Mouse (Mus musculus) cerebellum, postnatal 36 days (tissue): ENCODE measurements at regions not wholly inside any gene's neighbourhood (a gene's known extent, or its start where the extent isn't known, plus 50 kb on each side); places are given as distances from the start of the nearest gene placed in this dataset.

Experiments used
- DNase-seq, 2 experiments: peaks; one replicate each; pipeline ENCODE4 v3.0.0; 2021 to 2022; ENCODE audit warnings: mixed read lengths in 2 of 2

DNA sequence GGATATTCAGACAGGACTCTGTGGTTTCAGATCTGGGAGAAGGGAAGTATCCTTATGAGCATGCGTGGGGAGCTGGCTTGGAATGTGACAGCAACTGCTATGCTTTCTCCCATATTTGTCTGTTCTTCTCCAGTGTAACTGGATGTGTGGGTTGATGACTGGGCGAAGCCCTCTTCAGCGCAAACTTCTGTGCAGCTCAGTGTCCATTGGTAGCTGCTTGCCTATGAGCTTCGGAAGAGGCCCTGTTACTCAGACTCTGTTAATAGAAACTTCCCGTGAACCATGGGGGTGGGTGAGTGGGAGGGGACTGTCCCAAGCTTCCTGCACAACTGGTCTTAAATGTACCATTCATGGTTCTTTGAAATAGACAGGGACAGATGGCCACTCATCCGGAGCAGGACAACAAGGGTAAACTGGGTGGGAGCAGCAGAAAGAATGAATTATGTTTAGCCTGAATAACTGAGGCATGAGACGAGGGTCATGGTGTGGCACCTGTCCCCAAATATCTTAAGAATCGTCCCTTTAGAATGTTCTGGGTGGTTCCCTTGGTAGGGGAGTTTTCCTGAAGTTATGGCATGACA is 141.1 kb upstream of the Plxnc1 start:
- DNase-seq = no peak

DNA sequence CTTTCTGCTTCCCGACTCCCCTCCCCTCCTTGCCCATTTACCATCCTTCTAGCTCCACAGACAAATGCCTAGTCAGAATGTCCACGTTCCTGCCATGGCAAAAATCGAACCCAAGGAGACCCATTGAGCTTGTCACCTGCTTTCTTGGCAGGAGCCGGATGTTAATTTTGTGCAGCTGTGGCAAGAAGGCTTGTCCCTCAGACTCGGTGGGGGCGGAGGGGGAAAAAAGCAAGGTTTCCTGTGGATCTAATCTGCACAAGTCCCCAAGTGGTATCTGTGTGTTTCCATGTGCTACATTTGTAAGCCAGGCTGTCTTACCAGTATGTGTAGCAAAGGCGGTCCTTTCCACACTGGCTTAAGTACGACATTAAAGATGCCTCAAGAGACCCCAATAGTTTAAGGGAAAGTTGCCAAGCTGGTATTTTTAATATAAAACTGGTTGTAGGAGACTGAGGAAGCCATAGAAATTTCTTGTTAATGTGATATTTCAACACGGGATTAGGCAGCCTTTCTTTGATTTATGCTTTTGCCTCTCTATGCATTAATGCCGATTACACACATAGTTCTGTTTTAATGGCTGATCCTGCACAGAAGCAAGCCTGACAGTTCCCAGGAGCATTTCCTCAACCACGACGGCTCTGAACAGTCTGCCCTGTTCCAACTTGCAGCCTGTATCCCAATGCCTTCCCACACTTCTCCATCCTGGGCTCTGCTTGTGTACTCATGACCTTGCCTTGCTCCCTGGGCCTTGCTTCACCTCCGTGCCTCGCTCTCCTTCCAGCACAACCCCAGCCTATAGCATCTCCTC is 138.9 kb upstream of the Plxnc1 start:
- no peak for DNase-seq

DNA sequence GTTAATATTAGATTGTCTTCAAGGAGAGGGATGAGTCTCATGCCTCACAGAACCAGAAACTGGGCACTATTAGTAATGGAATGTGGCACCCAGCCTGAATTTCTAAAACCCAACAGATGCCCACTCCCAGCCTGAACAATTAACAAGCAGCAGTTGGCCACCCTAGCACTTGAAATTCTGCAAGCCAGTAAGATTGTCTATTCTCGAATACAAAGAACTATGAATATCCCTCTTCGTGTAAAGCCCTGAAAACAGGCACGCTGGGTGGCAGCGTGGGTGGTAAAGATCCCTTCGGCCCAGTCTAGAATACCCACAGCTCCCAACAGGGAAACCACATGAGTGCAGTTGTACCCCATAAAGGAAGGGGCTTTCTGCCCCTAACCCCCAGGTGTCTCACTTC is 138.0 kb upstream of the Plxnc1 start:
- DNase-seq = no peak

DNA sequence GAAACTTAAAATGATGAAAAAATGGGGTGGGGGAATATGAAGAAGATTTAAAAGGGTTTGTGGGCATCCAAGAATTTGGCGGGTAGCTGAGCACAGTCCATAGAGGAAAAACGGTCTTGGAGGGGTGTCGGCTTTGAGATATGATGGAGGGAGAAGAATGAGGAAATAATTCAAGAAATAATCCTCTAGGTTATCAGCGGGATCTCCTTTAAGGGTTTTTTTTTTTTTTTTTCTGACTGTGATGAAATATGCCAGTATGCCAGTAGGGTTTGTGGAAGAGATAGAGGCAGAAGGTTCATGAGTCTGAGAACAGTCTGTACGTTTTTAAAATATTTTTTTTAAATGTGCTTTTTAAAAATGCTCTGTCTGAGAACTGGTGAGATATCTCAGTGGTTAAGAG is 135.3 kb upstream of the Plxnc1 start:
- no peak for DNase-seq

DNA sequence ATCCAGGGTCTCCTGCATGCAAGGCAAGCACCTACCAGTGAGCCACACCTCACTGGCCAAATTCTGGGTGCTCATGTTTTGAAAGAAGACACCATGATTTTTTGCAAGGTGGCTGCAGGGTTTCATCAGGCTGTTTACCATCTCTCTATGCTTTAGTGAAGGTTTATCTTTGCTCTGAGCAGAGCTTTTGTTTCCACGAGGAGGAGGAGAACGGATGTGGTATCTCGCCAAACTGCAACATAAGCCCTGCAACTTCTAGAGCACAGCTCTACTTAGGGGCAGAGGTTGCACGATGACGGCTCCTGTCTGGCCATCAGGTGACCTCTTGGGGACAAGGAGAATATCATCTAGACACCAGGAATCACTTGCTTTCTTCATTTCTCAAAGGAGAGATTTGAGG is 131.8 kb upstream of the Plxnc1 start:
- DNase-seq = no peak

DNA sequence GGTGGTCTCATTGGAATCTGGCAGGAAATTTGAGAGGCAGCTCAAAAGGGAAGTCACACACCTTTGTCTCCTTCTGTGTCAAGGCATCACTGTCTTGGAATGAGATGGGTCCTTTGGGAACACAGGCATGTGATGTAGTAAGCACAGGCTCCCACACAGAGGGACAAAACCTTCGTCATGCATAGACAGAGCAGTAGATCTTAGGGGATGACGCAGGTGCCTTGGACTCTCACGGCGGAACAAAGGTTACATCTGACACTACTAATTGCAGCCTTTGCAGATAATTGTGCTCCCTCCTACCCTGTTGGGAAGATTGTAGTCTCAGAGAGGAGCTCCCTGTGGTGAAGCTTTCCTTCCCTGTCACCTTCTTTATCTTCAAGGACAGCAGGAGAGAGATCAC is 131.3 kb upstream of the Plxnc1 start:
- DNase-seq = no peak

DNA sequence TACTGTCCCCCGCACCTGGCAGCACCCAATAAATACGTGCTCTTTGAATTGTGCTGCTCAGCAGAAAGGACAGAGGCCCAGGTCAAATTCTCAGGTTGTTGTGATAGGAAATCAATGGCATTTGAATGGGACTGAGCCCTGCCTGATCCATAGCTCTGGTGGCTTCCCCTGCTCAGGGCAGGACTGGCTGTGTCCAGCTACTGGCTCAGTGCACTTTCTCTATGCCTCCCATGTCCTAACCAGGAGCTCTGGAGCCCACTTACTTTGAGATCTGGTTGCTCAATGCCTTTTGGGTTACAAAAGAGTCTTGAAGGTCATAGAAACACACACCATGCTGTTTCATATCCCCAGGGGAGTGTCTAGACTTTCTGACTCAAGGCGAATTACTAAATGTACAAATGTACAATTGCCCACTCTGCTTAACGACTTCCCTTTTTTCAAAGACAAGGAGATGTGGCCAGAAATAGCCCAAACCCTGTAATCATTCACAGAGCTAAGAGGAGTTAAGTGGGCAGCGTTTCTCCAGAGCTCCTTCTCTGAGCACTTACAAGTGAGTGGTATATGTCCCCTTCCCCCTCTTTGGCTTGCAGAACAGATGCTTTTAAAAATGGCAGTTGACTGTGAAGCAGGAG is 130.4 kb upstream of the Plxnc1 start:
- DNase-seq = no peak

DNA sequence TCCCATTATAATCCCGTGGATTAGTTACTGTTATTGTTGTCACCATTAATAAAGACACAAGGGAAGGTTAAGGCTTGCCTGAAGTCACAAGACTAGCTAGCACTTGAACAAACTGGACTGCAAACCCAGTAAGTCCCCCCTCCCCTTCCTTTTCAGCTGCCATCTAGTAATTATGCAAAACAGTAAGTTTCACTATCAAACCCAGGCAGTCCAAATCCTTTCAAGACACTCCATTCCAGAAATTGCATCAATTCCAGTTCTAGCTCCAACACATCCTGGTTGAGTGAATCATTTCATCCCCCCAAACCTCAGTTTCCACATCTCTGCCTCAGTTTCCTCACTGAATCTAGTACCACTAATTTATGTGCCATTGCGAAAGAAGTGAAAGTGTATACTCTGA is 129.7 kb upstream of the Plxnc1 start:
- DNase-seq = no peak

DNA sequence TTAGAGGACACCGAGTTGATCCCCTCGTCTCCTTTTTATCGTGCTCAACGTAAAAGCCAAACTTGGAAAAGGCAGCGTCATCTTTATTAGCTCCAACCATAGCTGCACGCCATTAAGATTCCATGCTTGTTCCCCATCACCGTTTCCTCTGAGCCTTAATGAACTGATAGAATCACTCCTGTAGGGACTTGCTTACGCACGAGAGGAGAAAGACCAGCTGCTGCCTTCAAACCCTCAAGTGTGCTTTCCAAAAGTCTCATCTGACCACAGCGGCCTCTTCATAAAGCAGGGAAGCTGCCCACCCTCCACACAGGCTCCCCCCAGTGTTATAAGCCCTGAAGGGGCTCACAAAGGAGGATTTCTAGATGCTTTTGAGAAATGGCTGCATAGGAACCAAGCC is 123.3 kb upstream of the Plxnc1 start:
- no peak for DNase-seq

DNA sequence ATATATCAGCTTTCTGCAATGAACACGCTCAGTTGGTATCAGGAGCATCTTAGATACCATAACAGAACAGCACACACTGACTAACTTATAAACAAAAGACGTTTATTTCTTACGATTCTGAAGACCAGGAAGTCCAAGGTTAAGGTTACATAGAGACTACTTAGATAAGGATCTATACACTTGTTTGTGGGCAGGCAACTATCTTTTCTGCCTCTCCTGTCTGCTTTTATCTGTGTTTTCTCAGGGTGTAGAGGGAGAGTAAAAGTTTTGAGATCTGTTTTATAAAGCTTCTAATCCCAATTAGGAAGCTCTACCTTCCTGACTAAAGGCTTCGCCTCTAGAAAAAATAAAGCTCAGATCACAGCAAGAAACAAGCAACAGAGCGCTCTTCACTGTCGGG is 122.1 kb upstream of the Plxnc1 start:
- DNase-seq = no peak

DNA sequence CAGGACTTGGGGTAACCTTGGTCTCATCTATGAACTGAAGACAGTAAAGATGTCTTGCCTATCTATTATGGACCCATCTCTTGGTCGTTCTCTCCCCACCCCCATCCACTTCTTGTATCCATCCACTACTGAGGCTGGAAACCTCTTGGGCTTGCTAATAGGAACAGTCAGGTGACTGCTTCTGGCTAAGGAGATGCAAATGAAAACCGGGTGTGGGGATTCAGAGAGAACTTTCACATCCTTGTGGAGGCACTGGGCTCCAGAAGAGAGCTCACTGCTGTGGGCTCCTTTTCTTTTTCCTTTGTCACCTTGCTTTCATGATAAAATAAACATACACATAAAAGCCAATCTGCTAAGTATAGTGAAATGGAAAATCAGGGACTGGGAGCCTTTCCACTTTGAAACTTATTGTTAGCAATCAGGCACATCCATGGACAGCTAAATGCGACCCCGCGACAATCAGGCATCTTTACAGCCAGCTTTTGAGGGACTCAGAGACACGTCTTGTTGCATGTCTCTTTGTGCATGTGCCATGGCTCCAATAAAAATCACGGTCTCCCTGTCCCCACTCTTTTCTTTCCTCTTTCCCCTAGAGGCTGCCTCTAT is 115.0 kb upstream of the Plxnc1 start:
- DNase-seq = no peak

DNA sequence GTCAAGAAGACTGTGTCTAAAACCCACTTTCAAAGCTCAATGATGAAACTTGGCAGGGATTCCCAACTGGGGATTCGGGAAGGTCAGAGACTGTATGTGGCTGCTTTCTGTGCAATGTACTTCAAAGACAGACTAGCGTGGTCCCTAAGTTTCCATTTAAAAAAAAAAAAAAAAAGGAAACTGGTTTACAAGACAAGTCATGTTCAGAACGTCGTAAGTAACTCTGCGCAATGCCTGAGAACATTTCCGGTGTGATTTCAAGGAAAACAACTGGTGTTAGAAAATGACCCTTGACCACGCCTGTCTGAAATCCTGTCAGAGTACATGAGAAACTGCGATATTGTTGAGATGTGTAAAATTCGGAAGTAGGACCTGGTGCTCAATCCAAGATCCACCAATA is 114.4 kb upstream of the Plxnc1 start:
- DNase-seq = no peak

DNA sequence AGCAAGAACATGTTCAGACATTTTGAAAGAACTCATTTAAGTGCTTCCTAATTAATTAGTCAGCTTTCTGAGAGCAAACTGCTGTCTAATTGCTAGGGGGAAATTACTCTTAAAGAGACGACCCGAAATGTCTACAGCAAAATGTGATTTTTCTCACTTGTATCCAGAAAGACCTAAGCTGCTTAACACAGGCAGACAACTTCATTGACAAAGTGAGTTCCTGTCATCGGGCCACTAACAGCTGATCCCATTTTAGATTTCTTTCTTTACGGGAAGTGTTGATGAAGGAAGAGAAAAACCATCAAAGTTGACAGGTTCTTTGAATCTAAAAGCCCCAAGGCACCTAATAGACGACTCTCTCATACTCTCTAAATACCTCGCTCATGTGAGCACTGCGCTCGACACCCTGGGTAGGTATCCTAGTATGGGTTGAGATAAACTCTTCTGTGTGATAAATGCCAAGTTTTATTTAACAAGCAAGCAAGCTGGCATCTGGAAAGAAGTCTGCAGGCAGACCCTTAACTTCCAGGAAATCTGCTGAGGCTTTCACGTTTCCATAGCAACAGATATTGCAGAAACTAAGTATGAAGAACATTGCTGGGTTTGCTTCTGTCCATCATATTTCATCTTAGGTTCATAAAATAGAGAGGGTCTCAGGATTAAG is 112.5 kb upstream of the Plxnc1 start:
- DNase-seq = no peak

DNA sequence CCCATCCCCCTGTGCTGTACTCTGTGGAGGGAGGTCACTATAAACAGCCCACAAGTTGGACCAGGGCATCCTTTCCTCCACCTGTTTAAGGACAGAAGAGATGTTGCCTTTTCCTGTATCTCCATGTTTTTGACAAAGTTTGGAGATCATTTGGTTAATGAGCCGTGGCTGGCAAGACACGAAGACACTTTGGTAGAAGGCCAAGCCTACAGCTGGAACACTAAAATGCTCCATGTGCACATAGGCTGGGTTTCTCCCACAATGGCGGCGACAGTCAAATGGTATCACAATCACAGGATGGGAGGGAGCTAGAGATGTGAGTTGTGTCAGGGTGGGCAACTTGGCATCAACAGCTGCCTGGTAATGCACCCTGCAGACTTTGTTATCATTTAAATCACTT is 111.9 kb upstream of the Plxnc1 start:
- no peak for DNase-seq

DNA sequence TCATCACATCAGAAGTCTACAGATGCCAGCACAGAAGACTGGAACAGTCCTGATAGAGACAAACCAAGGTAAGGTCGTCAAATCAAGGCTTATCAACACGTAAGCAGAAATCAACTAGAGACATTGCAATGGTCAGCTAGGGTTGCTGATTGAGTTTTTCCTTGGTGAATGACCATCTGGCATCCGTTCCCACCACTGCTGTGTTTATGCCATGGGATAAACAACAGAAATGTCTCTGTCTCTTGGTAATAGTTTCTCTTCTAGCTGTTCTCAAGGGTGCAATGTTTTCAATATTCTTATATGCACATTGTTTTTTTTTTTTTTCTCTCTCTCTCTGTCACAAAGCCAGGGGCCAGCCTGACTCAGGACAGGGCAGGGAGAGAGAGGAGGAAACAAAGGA is 110.2 kb upstream of the Plxnc1 start:
- DNase-seq = no peak

DNA sequence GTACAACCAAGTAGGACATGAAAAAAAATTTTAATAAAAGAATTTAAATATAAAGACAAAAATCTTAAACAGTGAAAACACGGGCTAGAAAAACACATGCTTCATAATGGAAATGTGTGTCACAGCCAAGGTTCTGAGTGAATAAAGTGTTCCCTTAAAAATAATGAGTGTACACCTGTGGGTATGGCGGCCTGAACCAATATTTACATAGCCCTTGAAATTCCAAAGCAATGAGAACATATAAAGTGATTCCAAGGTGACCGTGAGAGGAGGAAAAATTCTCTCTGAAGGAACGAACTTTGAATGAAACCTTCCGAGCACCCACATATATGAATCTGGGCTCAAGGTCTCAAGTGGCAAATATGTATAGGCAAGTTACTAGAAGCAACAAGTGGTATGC is 104.2 kb upstream of the Plxnc1 start:
- DNase-seq = no peak

DNA sequence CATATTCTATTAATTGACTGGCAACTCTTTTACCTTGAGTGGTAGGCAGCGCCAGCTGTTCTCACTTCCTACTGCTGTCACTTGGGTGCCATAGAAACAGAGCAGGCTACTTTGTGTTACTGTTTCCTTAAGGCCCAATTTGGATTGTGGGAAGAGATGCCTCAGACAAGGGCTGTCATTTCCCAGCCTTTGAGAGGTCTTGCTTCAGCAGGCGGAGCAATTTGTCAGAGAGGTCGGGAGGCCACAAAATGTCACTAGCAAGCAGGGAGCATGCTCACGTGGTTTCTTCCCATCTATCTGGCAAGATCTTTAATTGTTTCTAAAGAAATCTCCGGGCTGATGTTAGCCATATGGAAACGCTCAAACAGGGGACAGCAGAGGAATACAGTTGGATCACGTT is 99.3 kb upstream of the Plxnc1 start:
- DNase-seq = no peak

DNA sequence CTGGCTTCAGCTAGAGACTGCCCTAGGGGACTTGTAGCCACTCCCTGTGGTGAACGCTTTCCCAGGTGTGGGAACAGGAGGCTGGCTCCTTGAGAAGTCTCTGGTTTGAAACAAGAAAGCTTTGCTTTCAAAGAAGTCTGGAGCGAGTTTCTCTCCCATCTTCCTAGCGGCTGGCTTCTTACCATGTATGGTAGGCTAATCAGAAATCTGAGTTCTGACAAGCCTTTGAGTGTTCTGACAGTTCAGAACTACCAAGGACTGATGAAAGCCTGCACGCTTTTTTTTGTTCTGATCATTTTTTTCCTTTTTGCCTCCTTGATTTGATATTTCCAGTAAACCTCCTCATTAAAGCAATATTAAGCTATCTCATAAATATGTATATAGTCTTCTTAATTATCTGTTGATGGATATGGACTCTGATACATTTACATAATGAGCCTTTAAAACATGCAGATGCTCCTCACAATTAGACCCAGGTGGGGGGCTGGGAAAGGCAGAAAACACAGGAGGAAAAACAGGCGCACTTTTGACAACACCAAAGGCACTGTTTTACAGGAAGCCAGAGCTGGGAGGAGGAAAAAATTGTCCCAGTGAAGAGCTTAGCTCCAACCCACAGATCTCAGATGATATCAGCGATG is 95.7 kb upstream of the Plxnc1 start:
- DNase-seq = no peak

DNA sequence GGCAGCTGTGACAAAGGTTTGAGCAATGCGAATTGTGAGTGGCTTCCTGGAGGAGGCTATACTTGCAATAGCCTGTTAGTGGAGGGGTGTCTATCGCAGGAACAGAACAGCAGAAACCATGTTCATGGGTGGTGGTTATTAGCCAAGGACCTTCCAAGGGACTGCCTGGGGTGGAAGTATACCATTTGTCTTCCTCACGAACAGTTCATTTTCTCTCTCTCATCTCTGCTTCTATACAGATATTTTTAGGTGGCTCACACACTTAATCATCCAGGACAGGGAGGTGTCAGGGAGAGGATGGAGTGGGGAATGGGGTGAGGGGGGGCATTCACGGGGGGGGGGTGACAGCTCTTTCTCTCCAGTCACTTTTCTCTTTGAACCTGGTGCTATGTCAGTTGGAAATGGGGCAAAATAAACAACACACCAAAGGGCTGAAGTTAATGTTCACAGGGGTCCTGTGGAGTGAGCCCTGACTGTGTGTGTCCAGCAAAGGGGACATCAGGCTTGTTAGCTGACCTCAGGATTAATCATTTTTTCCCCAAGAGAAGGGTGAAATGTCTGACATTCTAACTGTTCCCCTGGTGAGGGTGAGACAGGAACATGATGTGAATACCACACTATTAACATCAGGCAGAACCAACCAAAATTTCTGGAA is 91.5 kb upstream of the Plxnc1 start:
- no peak for DNase-seq

DNA sequence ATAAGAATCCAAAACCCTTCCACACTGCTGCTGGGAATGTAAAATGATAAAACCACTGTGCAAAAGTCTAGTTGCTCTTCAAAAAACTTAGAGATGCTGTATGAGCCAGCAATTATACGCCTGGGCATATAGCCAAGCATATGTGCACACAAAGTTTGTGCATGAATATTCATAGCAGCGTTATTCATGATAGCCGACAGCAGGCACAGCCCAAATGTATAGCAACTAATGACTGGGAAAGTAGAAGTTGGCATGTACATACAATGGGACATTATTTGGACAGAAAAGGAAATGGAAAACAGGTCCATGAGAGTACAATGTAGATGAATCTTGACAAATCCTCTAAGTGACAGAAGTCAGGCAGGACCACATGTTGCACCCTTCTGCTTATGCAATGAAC is 90.7 kb upstream of the Plxnc1 start:
- DNase-seq = no peak

DNA sequence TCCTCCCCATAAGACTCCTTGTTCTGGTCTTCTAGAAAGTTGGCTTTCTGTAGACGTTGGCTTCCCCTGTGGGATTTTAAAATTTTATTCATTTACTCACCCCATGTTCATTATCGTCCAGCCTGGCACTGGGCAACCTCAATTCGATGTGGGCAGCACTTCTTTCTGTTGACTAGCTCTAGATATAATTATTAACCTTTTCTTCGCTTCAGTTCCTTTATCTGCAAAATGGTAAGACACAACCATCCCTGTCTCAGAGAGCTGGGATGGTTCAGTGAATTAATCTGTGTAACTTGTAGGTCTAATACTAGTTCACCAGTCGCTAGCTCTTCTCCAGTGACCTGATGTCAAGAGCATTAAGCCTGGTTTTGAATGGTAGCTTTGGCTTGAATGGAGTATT is 89.9 kb upstream of the Plxnc1 start:
- no peak for DNase-seq
